ENCODE assay signal across 11 mouse cellular contexts in the genomic region with DNA sequence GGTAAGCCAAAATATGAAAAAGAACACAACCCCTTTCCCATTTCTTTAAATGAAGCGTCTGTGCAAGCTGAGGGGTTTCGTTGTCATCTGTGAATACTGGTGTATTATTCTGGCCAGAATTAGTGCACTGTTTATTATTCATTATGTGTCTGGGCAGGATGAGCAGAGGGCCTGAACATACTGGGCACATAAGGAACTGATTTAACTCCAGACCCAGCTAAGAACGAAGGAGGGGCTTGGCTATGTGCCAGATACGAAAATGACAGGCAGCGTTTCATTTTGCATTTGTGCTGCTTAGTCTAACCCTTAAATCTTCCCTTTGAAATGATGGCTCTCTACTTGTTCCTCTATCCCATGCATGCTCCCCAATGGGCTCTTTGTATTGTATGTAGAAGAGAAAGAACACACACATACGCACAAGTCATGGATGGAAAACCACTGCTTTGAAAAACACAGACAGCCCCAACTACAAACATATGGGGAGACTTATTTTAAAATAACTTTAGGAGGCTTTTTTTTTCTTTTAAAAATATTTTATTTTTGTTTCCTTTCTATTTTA.
DNase-seq lines count a peak whose midpoint lies in the region; ATAC-seq and TF ChIP-seq lines count a peak whose summit lies in the region.
"Had no signal": no experiment of that assay in that cellular context is flagged by ENCODE, and none has a peak within 500 bp of the region (broad histone marks: within the 10 kb centered on the region; RNA-seq: fewer than 3 reads in every experiment).

No protein-coding gene starts in this region.

- intact Hi-C loops in left cerebral cortex, postnatal 10 days (cut with DNase I), result no loop called here

- H3K27me3 ChIP-seq in embryonic facial prominence, embryonic 12.5 days, result no peaks in the 10 kb centered on the region
- no peaks in the 10 kb centered on the region for H3K27me3 ChIP-seq in limb, embryonic 13.5 days
- H3K27me3 ChIP-seq in kidney, embryonic 16.5 days (ENCODE audit: insufficient read depth, low read length), result no peaks in the 10 kb centered on the region
- H3K27me3 ChIP-seq: embryonic facial prominence, embryonic 15.5 days; liver, embryonic 13.5 days had no signal

- WGBS in embryonic facial prominence, embryonic 12.5 days, result 15% methylated on average over 6 of the region's 6 CpGs
- 27% methylated on average over 6 of the region's 6 CpGs for WGBS in limb, embryonic 13.5 days
- WGBS in kidney, embryonic 16.5 days, result 67% methylated on average over 6 of the region's 6 CpGs

- peak; percentile 13 to 53 for DNase-seq in left cerebral cortex, postnatal 10 days (ENCODE audit: extremely low spot score in 1 of 2, low spot score in 2 of 2)
- DNase-seq in left cerebral cortex, adult 11 months (ENCODE audit: low spot score), result no peak
- DNase-seq in brain, embryonic 14.5 days (ENCODE audit: low read depth), result peak; percentile 87
- no peak for DNase-seq in adrenal gland, adult 18-20 months (ENCODE audit: low spot score in 2 of 2)
- no peak for DNase-seq in urinary bladder, postnatal 10 days (ENCODE audit: low spot score)
- DNase-seq: heart, adult 2 months; liver, embryonic 13.5 days had no signal

- H3K4me3 ChIP-seq in embryonic facial prominence, embryonic 12.5 days, result no peak overlapping the region
- no peak overlapping the region for H3K4me3 ChIP-seq in limb, embryonic 13.5 days
- H3K4me3 ChIP-seq in kidney, embryonic 16.5 days (ENCODE audit: low read length), result no peak overlapping the region
- H3K4me3 ChIP-seq: embryonic facial prominence, embryonic 15.5 days; heart, adult 2 months; liver, embryonic 13.5 days had no signal

- no peaks in the 10 kb centered on the region for H3K9me3 ChIP-seq in embryonic facial prominence, embryonic 12.5 days
- no peaks in the 10 kb centered on the region for H3K9me3 ChIP-seq in limb, embryonic 13.5 days
- H3K9me3 ChIP-seq in kidney, embryonic 16.5 days (ENCODE audit: low read length), result no peaks in the 10 kb centered on the region
- H3K9me3 ChIP-seq: embryonic facial prominence, embryonic 15.5 days; liver, embryonic 13.5 days had no signal

- peak overlapping the region; percentile 71 for H3K27ac ChIP-seq in embryonic facial prominence, embryonic 12.5 days
- no peak overlapping the region for H3K27ac ChIP-seq in limb, embryonic 13.5 days
- no peak overlapping the region for H3K27ac ChIP-seq in kidney, embryonic 16.5 days (ENCODE audit: low read length)
- H3K27ac ChIP-seq: embryonic facial prominence, embryonic 15.5 days; heart, adult 2 months; liver, embryonic 13.5 days had no signal

- TF ChIP-seq CTCF in brain, embryonic 14.5 days (IDR thresholded peaks at IDR 0.05; ENCODE audit: borderline replicate concordance, extremely low read depth, insufficient read depth, insufficient read length), result no peak

- ATAC-seq in embryonic facial prominence, embryonic 12.5 days (ENCODE audit: insufficient number of reproducible peaks, insufficient read depth, low FRiP score, low TSS enrichment), result peak; percentile 74; the same call in 1 of the 2 replicates
- no peak; the same call in 1 of the 2 replicates for ATAC-seq in limb, embryonic 13.5 days (ENCODE audit: low FRiP score, low read depth)
- no peak for ATAC-seq in kidney, embryonic 16.5 days (ENCODE audit: low FRiP score, low TSS enrichment)

- TF ChIP-seq POLR2A in brain, embryonic 14.5 days (IDR thresholded peaks at IDR 0.05; ENCODE audit: borderline replicate concordance, extremely low read depth, insufficient read depth, insufficient read length, poor library complexity, severe bottlenecking), result no peak

- no peak overlapping the region for H3K4me2 ChIP-seq in embryonic facial prominence, embryonic 12.5 days (replicated peaks)
- 0 out of 2 replicates have a peak overlapping the region, but pooled peaks have one; percentile 17 for H3K4me2 ChIP-seq in limb, embryonic 13.5 days (replicated peaks)
- H3K4me2 ChIP-seq in kidney, embryonic 16.5 days (replicated peaks; ENCODE audit: low read depth, low read length), result no peak overlapping the region
- H3K4me2 ChIP-seq: embryonic facial prominence, embryonic 15.5 days; liver, embryonic 13.5 days had no signal

- peaks cover 8% of the 10 kb centered on the region; the same call in 1 of the 2 replicates for H3K4me1 ChIP-seq in embryonic facial prominence, embryonic 12.5 days
- H3K4me1 ChIP-seq in limb, embryonic 13.5 days, result peaks cover 6% of the 10 kb centered on the region; the same call in 1 of the 2 replicates
- H3K4me1 ChIP-seq in kidney, embryonic 16.5 days (ENCODE audit: insufficient read depth, low read length), result no peaks in the 10 kb centered on the region
- H3K4me1 ChIP-seq: embryonic facial prominence, embryonic 15.5 days; liver, embryonic 13.5 days had no signal

- no peak overlapping the region for H3K9ac ChIP-seq in embryonic facial prominence, embryonic 12.5 days
- H3K9ac ChIP-seq in limb, embryonic 13.5 days, result no peak overlapping the region
- H3K9ac ChIP-seq in kidney, embryonic 16.5 days (replicated peaks; ENCODE audit: low read length), result no peak overlapping the region
- H3K9ac ChIP-seq: embryonic facial prominence, embryonic 15.5 days; liver, embryonic 13.5 days had no signal

- H3K36me3 ChIP-seq in embryonic facial prominence, embryonic 12.5 days, result no peaks in the 10 kb centered on the region
- no peaks in the 10 kb centered on the region for H3K36me3 ChIP-seq in limb, embryonic 13.5 days
- H3K36me3 ChIP-seq in kidney, embryonic 16.5 days (ENCODE audit: insufficient read depth, low read length), result no peaks in the 10 kb centered on the region
- H3K36me3 ChIP-seq: embryonic facial prominence, embryonic 15.5 days; liver, embryonic 13.5 days had no signal

Comparison
In these comparisons a context has a peak if more than half of its experiments do, and no peak if none do; other contexts are left out.
1. DNase-seq: peak in left cerebral cortex, postnatal 10 days (2 of 2) and brain, embryonic 14.5 days (single experiment); none in left cerebral cortex, adult 11 months (single experiment), adrenal gland, adult 18-20 months (0 of 2) and urinary bladder, postnatal 10 days (single experiment).